8 mouse cellular contexts compared by ENCODE assay signal in the genomic region with DNA sequence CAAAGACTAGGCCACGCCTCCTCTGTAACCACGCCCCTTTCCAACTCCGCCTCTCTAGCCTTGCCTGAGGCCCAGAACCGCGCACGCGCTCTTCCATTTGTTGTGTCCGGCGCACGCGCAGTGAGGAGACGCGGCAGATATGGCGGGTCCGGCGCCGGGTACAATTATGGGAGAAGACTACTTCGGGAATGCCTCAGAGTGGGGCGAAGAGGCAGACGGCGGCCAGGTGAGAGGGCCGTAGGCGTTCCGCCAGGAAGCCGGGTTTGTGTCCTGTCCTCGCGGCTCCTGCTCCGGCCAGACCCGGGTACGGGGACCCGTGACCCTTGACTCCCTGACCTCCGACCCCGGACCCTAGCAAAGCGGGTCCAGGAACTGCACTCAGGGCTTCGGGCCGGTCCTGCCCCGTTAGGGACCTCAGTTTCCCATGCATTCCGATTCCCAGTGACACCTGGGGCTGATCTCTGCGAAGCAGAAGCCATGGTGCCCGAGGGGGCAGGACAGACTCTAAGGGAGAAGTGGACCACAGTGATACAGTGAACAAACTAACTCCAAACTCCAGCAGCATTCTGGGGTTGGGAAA. TPM values are rescaled to one million over a fixed set of nuclear protein-coding genes. Genes with fewer than 3 reads are reported as not detected.
DNase-seq lines count a peak whose midpoint lies in the region; ATAC-seq and TF ChIP-seq lines count a peak whose summit lies in the region.

A gene (plus strand): TSS at position 74 of the 580 bp plus-strand sequence.

- H3K4me3 ChIP-seq in hindbrain, embryonic 14.5 days (replicated peaks; ENCODE audit: low read length) = peak within 1 kb of the TSS; percentile 65

- no peaks in the 10 kb centered on the region for H3K9me3 ChIP-seq in hindbrain, embryonic 14.5 days (ENCODE audit: control insufficient read depth, low read length)

- TF ChIP-seq CTCF in Patski (IDR thresholded peaks at IDR 0.05) = no peak

- POLR2A ChIA-PET in Patski (lab: Charles Lee) = no interaction called here

- CTCF ChIA-PET in Patski (lab: Charles Lee) = interaction anchor here (1.1 kb wide), 1 partner anchor 43 kb away, joined by 3 read pairs; no protein-coding TSS in a partner anchor

- in situ Hi-C loops in Patski (cut with MboI; ENCODE audit: low pct_unique_long_range_greater_than_20kb) = no loop called here

- ATAC-seq in Patski = peak; percentile 90
- peak; percentile 94 for ATAC-seq in hindbrain, embryonic 14.5 days (ENCODE audit: low FRiP score)

- H3K27me3 ChIP-seq in Patski = no peaks in the 10 kb centered on the region
- no peaks in the 10 kb centered on the region for H3K27me3 ChIP-seq in hindbrain, embryonic 14.5 days (ENCODE audit: control insufficient read depth, insufficient read depth, low read length)

- H3K36me3 ChIP-seq in hindbrain, embryonic 14.5 days (replicated peaks; ENCODE audit: control insufficient read depth, insufficient read depth) = no peaks in the 10 kb centered on the region

- under 1% methylated on average over 40 of the region's 40 CpGs for WGBS in hindbrain, embryonic 14.5 days

- H3K9ac ChIP-seq in hindbrain, embryonic 14.5 days = peak within 1 kb of the TSS; percentile 78

- H3K4me1 ChIP-seq in hindbrain, embryonic 14.5 days (replicated peaks; ENCODE audit: control insufficient read depth, insufficient read depth, low read length) = peaks cover 7% of the 10 kb centered on the region

- H3K27ac ChIP-seq in hindbrain, embryonic 14.5 days = no peak within 1 kb of the TSS

- peak within 1 kb of the TSS; percentile 75 for H3K4me2 ChIP-seq in hindbrain, embryonic 14.5 days (replicated peaks)

- DNase-seq in Patski (ENCODE audit: low read depth, low spot score) = peak; percentile 55
- DNase-seq in cerebellum, postnatal 14 days = peak; percentile 94 to 96
- peak; percentile 87 to 90 for DNase-seq in frontal cortex, postnatal 25 days (ENCODE audit: low spot score in 2 of 2)
- DNase-seq in hindbrain, embryonic 14.5 days (ENCODE audit: low spot score) = peak; percentile 99
- peak; percentile 90 to 91 for DNase-seq in layer of hippocampus, postnatal 36 days
- peak; percentile 97 for DNase-seq in lung, postnatal 36 days
- DNase-seq in retina, postnatal 1 day = peak; percentile 96
- DNase-seq in urinary bladder, adult 18-20 months (ENCODE audit: low spot score in 2 of 2) = peak; percentile 89 to 90

RNA-seq across cellular contexts. Expression of the gene that starts here (rescaled TPM):
- 47.1 TPM for polyA plus RNA-seq in Patski (2021)
- 102 and 106 TPM in 2 replicates for polyA plus RNA-seq in hindbrain, embryonic 14.5 days (2014; fragmentation: Nextera tagmentation; extraction: Ambion mirVana)
- total RNA-seq in layer of hippocampus, postnatal 36 days (2021) = 10 to 100 TPM; 46.4 to 53.5 TPM
